Mouse (Mus musculus): Measurements from ENCODE around the gene Madcam1.
A peak's percentile ranks its signal among the peaks of the same experiment; 100 is the strongest.

Madcam1 gene

DNA sequence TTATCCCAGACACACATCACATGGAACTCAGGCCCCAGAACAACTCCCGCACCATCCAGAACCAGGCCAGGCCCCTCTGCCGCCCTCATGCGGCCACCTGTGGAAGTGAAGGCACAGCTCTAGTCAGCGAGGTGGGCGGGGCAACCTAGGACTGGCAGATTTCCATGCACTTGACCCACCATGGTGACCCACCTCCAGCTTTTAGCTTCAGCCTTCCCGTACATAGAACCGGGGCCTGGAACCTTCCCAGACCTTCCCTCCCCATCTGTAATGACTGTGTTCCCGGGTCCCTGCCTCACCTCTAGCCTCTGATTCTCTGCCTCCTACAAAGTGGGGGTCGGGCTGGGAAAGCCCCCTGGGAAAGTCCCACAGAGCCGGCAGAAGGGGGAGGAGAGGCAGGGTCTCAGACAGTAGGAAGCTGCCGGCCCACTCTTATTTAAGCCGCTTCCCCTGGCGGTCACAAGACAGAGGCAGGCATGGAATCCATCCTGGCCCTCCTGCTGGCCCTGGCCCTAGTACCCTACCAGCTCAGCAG is at the start of gene Madcam1:
Madcam1 (plus strand) TSS at position 429 of the 535 bp plus-strand sequence.
- peak; percentile 86 for DNase-seq (ENCODE audit: low read depth, low spot score)

DNA sequence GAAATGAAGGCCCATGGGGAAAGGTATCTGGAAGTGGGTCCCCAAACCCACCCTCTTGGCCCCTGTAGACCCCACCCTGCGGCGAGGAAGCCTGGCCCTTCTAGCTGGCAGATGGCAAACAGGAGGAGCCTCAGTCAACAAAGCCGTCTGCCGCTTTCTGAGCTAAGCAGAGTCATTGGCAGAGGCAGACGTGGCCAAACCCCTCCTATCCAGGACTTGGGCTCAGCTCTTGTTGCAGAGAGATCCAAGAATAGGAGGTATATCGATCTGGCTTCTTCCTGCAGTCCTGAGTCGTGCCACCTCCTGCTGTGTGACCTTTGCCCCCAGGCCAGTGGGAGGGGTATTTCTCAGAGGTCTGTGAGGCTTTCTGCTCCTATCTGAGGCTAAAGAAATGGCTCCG is 48.5 kb upstream of the Madcam1 start:
- no peak for DNase-seq (ENCODE audit: low read depth, low spot score)

DNA sequence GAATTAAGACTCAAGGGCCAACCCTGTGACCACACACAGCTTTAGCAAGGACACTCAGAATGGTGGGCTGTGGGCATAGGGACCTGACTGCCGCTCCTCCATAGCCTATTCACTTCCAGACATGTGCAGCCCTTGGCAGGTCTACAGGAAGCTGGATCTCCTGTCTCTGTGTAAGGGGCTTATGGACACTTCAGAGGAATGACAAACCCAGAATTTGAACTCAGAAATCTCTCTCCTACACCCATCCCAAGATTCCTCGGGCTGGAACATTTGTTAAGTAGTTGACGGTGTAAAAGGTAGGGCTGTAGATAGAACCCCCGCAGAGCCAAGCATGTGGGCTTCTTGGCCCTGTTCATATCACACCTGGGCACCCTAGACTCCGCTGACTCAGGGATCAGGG is 48.0 kb upstream of the Madcam1 start:
- no peak for DNase-seq (ENCODE audit: low read depth, low spot score)

DNA sequence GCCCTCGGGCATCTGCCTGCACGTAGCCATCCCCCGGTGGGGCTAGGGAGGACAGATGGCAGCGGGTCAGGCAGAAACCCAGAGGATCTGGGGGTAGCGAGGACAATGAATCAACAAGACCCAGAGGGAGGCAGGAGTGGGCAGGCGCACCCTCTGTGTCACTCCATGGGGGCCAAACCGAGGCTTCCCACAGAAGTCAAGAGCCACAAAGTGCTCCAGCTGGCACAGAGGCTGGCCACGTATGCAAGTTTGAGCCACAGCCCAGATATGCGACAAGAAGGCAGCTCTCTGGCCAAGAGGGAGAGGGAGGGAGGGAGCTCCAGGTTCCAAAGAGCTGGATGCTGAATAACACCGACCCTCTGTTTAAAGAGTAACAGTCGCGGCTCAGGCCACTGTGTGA is 40.4 kb upstream of the Madcam1 start:
- DNase-seq (ENCODE audit: low read depth, low spot score), result no peak

GRCm38 (mm10) chr10:79625398-79625797 is 39.0 kb upstream of the Madcam1 start:
- DNase-seq (ENCODE audit: low read depth, low spot score), result no peak

- DNase-seq (ENCODE audit: low read depth, low spot score), result no peak
Observed at GRCm38 (mm10) chr10:79626156-79626555, 38.2 kb upstream of the Madcam1 start.

DNA sequence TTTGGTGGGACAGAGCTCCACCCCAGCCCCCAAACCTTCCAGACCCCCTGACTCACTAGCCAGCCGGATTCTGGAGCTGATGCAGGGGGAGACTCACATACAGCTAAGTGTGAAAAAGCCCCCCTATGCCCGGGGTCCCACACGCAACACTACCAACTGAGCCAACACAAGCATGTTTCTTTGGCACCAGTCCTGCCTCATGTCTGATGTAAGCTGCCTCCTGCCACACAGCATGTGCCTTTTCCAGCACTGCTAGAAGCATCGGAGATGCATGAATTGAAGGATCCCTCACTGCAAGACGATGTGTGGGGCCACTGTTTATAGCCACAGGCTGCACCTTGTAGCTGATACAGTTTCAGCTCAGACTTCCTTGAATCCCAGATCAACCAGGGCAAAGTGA is 36.0 kb upstream of the Madcam1 start:
- DNase-seq (ENCODE audit: low read depth, low spot score), result no peak

- DNase-seq (ENCODE audit: low read depth, low spot score), result no peak
Observed at GRCm38 (mm10) chr10:79631432-79631831, 32.9 kb upstream of the Madcam1 start.

DNA sequence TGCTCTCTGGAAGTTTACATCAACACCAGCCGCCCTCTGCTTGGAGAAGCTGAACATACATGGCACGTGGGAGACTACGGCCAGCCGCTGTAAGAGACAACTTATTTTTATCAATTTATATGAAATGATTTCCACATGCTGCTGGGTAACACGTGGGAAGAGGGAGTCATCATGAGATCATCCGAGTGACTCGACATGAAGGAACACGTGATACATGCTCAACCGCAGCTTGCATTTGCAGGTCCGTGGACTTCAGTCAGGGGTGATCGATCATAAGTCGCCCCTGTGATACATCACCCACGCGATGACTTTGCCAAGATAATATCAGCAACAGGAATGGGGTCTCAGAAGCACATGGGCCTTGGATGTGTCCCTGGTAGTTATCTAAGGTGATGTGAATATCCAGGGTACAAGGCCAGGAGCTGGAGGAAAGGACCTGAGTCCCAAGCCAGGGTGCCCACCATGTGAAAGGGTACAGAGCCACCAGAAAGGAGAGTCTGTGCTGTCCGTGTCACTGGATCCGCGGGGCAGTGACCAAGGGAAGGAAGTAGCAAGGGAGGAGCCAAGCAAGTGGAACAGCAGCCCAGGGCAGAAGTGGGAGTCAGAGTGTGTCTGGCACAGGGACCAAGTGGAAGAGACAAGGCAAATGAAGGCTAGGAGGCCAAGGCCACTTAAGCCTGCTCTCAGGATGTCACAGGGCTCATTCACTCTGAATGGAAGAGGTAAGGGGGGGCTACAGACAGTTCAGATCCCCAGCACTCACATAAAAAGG is 31.2 kb upstream of the Madcam1 start:
- DNase-seq (ENCODE audit: low read depth, low spot score), result no peak

DNA sequence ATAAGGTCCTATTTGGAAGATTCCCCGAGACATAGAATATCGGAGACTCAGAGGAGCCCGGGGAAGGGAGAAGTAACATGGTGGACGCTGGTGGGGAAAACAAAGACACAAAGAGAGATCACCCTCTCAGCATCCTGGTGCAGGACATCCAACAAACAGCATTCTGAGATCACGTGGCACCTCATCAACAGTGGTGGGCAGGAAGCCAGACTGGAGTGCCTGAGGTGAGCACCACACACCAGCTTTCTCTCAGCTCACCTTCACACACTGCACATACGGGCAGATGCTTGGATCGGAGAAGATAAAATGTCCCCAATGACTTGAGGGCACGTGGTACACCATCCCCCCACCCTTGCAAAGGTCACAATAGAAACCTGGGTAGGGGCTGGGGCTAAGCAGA is 28.1 kb upstream of the Madcam1 start:
- DNase-seq (ENCODE audit: low read depth, low spot score), result no peak

DNA sequence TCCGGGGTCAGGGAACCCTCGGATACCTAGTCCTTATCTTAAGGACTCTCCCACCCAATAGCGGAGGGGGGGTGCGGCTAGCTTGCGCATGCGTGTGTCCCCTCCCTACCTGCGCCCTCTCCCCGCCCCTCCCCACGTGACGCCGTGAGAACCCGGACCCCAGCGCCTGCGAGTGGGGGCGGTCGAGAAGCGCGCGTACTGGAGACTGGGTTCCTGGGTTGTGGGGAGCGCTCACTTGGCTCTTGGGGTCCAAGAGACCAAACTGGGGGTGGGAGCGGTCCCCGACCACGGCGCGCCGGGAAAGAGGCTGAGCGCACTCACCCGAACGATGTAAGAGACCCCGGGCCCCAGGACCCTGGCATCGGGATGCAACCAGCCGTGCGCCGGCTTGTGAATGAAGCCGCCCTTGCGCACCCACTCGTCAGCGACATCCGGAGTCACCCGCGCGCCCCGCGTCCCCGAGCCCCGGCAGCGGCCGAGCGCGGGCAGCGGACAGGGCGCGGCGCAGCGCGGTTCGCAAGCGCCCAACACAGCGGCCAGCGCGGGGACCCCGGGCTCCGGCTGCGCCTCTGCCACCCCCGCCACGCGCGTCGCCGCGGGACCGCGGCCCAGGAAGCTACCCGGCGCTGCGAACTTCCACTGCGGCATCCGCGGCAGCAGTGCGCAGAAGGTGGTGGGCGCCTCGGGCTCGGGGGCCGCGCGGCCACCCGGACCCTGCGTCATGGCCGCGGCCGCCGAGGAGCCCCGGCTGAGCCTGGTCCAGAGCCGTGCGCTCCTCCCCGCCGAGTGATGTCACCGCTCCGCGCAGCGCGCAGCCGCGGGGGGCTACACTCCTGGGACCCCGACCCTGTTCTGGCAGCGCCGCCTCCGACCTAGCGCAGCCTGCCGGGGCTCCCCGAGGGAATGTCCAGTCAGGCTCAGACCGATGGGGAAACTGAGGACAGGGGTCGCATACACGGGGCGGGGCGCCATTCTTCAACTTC is 26.9 kb upstream of the Madcam1 start, which contains the start of gene Shc2:
Shc2 (minus strand) TSS at position 791 of the 983 bp plus-strand sequence.
- DNase-seq (ENCODE audit: low read depth, low spot score), result no peak

DNA sequence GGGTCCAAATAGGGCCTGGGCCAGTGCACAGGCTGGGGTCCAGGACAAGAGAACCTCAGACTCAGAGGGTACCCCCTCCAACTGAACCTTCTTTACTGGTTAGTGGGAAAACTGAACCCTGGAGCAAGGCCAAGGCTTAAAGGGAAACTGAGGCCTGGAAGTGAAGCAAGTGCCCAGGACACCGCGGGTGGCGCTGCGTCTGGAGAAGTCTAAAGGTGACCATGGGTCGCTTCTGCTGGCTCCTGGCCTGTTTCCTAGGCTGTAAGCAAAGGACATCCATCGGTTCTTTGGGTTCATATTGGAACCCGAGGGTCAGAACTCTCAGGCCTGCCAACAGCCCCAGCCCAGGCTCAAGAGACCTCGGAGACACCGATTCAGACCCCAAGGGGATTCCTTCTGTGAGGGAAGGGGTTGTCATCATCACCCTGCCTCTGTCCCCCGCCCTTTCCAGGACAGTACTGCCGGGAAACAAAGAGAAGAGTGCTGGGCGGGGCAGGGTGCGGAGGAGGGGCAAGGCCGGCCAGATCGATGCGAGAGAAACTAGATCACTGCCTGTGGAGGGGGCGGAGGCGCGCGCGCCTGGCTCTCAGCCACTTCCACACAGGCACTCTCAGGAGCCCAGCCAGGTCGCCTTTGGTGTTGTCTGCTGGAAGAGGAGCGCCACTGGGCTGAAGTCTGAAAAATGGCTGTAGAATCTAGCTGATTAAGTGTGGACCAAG is 25.7 kb upstream of the Madcam1 start:
- DNase-seq (ENCODE audit: low read depth, low spot score), result no peak

DNA sequence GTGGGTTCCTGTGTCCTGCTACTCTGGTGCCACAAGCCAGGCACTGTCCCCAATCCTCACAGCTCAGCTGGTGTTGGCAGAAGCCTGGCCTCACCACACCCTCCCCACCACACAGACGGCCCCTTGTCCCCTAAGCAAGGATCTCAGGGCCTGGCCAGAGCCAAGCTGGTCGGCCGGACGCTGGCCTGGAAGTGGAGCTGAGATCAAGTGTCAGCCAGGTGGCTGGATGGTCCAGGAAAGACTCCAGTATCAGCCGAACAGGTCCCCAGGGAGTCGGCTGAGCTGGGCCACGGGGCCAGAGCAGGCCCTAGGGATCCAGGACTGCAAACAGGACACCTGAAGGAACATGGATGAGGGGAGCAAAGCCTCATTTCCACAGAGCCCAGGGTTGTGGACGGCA is 18.6 kb upstream of the Madcam1 start, which contains the start of gene Odf3l2:
Odf3l2 (minus strand) TSS at position 28 of the 400 bp plus-strand sequence.
- DNase-seq (ENCODE audit: low read depth, low spot score), result no peak

- peak; percentile 88 for DNase-seq (ENCODE audit: low read depth, low spot score)
Observed at GRCm38 (mm10) chr10:79649070-79649751, 15.1 kb upstream of the Madcam1 start.

DNA sequence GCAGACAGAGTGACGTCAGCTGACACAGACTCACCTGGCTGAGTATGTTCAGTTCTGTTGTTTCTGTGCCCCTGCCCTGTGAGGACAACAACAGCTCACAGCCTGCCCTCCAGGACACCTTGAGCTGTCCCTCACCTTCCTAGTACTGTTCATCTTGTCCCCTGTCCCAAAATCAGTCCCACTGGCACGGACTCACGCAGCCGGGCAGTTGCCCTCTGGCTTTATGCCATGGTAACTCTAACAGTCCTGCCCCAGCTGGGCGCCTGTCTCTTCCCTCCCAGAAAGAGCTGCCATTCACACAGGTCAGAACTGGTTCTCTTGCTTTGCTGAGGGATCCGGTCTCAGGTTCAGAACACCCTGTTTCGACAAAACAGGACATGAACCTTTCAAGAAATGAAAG is 11.6 kb upstream of the Madcam1 start:
- DNase-seq (ENCODE audit: low read depth, low spot score), result no peak

- DNase-seq (ENCODE audit: low read depth, low spot score), result no peak
Observed at GRCm38 (mm10) chr10:79654946-79655395, 9.4 kb upstream of the Madcam1 start.

- peak; percentile 41 for DNase-seq (ENCODE audit: low read depth, low spot score)
Observed at GRCm38 (mm10) chr10:79658829-79659228, 5.5 kb upstream of the Madcam1 start.

DNA sequence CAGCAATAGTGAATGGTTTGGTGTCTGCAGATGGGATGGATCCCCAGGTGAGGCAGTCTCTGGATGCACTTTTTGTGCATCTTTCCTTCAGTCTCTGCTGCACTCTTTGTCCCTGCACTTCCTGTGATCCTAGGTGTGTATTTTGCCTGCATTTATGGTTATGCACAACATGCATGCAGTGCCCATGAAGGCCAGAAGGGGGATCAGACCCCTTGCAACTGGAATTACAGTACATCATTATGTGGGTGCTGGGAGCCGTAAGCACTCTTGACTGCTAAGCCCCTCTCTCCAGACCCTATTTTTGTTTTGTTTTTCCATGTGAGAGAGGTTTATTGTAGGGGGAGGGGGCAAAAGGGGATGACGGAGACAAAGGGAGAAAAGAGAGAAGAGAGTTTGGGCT is 4.1 kb upstream of the Madcam1 start:
- peak; percentile 40 for DNase-seq (ENCODE audit: low read depth, low spot score)

GRCm38 (mm10) chr10:79661861-79662260 is 2.5 kb upstream of the Madcam1 start:
- no peak for DNase-seq (ENCODE audit: low read depth, low spot score)

DNA sequence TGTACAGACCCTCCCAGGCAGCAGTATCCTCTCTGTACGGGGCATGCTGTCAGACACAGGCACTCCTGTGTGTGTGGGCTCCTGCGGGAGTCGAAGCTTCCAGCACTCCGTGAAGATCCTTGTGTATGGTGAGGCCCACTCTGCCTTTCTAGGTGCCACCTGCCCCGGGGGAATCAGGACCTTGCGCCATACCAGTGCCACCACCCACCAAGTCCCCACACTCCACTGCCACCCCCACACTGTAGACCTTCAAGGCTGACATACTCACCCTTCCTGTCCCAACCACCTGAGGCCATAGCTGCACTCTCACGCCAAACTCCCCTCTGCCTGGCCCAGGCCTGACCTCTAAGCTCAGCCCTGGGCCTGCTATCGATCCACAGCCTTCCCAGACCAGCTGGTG is 692 bp downstream of the Madcam1 start:
- no peak for DNase-seq (ENCODE audit: low read depth, low spot score)

DNA sequence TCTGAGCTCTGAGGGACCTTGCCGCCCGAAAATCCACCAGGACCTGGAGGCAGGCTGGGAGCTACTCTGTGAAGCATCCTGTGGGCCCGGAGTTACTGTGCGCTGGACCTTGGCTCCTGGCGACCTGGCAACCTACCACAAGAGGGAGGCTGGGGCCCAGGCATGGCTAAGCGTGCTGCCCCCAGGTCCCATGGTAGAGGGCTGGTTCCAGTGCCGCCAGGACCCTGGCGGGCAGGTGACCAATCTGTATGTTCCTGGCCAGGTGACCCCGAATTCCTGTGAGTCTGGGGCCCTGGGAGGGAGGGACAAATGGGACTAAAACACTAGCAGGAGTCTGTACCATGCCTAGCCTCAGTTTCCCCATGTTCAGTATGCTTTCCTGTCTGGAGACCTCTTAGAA is 2.1 kb downstream of the Madcam1 start:
- DNase-seq (ENCODE audit: low read depth, low spot score), result no peak
